Mouse (Mus musculus) heart, adult 18-20 months (tissue): ENCODE results near the gene Gm17727. TPM values are rescaled to one million over a fixed set of nuclear protein-coding genes. Genes with fewer than 3 reads are reported as not detected.
"Not testable (repeated sequence)": the region's sequence is repeated elsewhere in the genome, so short reads cannot be mapped to it uniquely, and the experiment has no call there.

Experiments
- DNase-seq, 2 experiments: peaks; one replicate each; pipeline ENCODE4 v3.0.0; 2021 to 2022; ENCODE audit warnings: mixed read lengths in 1 of 2
- long read RNA-seq, 2 experiments: library from polyadenylated mRNA; stranded (forward); transcript quantifications; one replicate each; pipeline ENCODE4 v2.0.0; 2021
- total RNA-seq, 2 experiments: library from RNA; stranded (reverse); gene quantifications; 2 replicates each; pipeline ENCODE4 v1.2.3; 2021

Gm17727 gene
- not detected for total RNA-seq
- long read RNA-seq, experiment 1: 0 reads
- long read RNA-seq, experiment 2: 0 reads

DNA sequence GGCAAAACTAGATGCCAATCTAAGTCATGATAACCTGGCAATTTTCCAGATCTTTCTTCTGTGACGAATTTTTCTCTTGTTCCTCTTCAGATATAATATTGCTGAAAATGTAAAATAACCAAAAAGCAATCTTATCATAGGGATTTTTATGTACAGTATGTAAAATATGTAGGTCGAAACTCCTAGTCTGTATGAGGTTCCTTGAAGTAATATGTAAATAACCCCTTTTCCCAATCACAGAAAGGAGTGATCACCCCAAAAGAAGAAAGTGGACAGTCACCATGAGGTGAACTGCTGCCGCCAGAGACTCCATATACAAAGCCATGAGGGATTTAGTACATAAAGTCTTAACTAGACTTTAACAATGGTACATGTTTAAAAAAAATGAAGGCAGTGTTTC lies at the start of gene Gm17727:
Gene Gm17727, minus strand, starts transcription at position 101 of the 400 bp plus-strand sequence.
- no peak for DNase-seq

GRCm38 (mm10) chr9:35817881-35818280 lies 40.0 kb upstream of the Gm17727 start:
- not testable (repeated sequence) for DNase-seq

DNA sequence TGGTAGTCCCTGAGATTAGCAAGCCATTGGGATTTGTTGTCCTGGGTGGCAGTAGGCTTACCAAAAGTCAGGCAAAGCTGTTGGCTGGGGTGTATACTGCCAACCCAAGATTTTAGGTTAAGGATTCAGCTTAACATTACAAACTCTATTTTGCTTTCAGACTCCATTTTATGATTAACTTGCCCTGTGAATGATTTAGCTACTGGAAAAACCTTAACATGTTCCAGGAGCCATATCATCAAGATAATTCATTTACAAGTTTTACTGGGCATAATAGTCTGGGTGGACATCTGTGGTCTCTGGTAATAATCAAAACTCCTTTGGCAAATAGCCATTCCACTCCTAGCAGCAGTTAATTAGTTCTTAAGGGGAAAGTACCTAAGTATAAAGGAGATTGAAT lies 20.2 kb upstream of the Gm17727 start:
- no peak for DNase-seq

DNA sequence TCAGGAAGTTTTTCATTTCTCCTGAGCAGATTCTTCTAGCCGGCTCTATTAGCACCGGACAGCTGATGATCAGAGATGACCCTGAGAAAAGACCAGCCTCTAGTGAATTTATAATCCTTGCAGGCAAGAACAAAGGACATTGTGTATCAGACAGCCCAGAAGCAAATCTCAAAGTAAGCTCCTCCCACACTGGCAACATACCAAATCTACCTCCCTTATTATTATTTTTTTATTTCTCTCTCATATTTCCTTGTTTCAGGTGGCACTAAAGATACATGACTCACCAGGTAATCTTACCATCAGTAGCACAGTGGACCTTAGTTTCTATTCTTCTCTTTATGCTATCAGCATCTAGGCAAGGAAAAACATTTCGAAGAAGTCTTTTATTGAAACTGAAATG lies 12.1 kb upstream of the Gm17727 start, which contains the start of the genes Gm27235 and D730048I06Rik:
Gene Gm27235, minus strand, starts transcription at position 101 of the 400 bp plus-strand sequence.
Gene D730048I06Rik, minus strand, starts transcription at position 112 of the 400 bp plus-strand sequence.
- DNase-seq: no peak

DNA sequence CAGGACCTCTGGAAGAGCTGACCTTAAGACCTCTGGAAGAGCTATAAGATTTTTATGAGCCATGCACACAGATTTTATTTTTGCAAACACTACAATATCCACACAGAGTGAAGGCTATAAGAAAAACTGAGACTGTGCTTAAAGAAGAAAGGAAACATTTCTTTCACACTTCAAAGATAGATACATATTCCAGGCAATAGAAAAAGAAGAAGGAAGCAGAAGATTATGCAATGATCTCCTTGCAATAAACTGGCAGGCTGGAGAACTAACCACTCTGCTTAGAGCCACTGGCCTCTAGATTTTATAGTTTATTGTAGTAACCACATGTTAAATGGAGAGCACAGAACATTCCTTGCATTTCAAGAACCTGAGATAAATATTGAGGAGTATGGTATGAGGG lies 21.1 kb downstream of the Gm17727 start:
- DNase-seq: no peak

- no peak for DNase-seq
Measured at GRCm38 (mm10) chr9:35740749-35741148, 37.2 kb downstream of the Gm17727 start, which contains the start of gene Gm17677. Gene Gm17677, plus strand, starts transcription at chr9:35741049.

Other genes starting within 250 kb of the Gm17727 start
- not detected for gene Ddx25, start 219.6 kb downstream of the Gm17727 start, total RNA-seq
- gene Pus3, start 219.5 kb downstream of the Gm17727 start, total RNA-seq: 1 to 10 TPM; 6.1 to 6.8 TPM
- not detected for gene Pate2, start 207.8 kb downstream of the Gm17727 start, total RNA-seq
- gene Hyls1, start 207.7 kb downstream of the Gm17727 start, total RNA-seq: 1 to 10 TPM; 1.6 to 2.2 TPM
- not detected for gene Pate4, start 166.2 kb downstream of the Gm17727 start, total RNA-seq
- not detected for gene Pate3, start 129.9 kb downstream of the Gm17727 start, total RNA-seq
- gene Pate1, start 90.7 kb downstream of the Gm17727 start, total RNA-seq: not detected
- gene Gm17677, start 37.1 kb downstream of the Gm17727 start, total RNA-seq: not detected
- not detected for gene Gm27235, start 12.0 kb upstream of the Gm17727 start, total RNA-seq
- not detected for gene D730048I06Rik, start 12.0 kb upstream of the Gm17727 start, total RNA-seq
- gene 9230110F15Rik, start 66.0 kb upstream of the Gm17727 start, total RNA-seq: not detected
- not detected for gene 9230113P08Rik, start 130.3 kb upstream of the Gm17727 start, total RNA-seq